Mouse (Mus musculus) liver, embryonic 14.5 days (tissue): ENCODE data around the gene Rnaseh2c. TPM values are rescaled to one million over a fixed set of nuclear protein-coding genes. Genes with fewer than 3 reads are reported as not detected.

Source experiments
- ATAC-seq: fragments of 200-750 bp; cut with Nextera tagmentation; 2 replicates; pipeline ENCODE4 v1.8.0; 2017; ENCODE audit warnings: moderate number of reproducible peaks, mild to moderate bottlenecking, moderate library complexity; ENCODE audit not compliant: insufficient read depth
- DNase-seq, 3 experiments: peaks; one replicate each; pipeline ENCODE4 v3.0.0-alpha.2; 2012 to 2013; ENCODE audit warnings: low read depth in 3 of 3, low spot score in 3 of 3
- H3K27ac ChIP-seq: fragments of 300-500 bp; sonication (generic); 2 replicates; pipeline ENCODE4 v1.5.1; 2014; ENCODE audit warnings: moderate library complexity, mild to moderate bottlenecking, control low read depth, inconsistent platforms
- H3K27me3 ChIP-seq: fragments of 300-500 bp; sonication (generic); 2 replicates; pipeline ENCODE4 v1.6.1; 2014; ENCODE audit warnings: mild to moderate bottlenecking, low read length, moderate library complexity; ENCODE audit not compliant: control insufficient read depth, insufficient read depth
- H3K36me3 ChIP-seq: fragments of 300-500 bp; sonication (generic); replicated peaks from 2 replicates; pipeline ENCODE4 v1.6.1; 2014; ENCODE audit warnings: low read depth; ENCODE audit not compliant: control insufficient read depth, insufficient read depth
- H3K4me1 ChIP-seq, 2 experiments: fragments of 200-500 bp in 1 of 2; fragments of 300-500 bp in 1 of 2; sonication (generic) in 1 of 2; replicated peaks; 2 replicates each; pipeline ENCODE4 v1.6.1; 2012 to 2014; ENCODE audit warnings: antibody characterized with exemption in 1 of 2, inconsistent platforms in 1 of 2, low read length in 1 of 2; ENCODE audit not compliant: control insufficient read depth in 2 of 2, insufficient read depth in 2 of 2
- H3K4me2 ChIP-seq: fragments of 300-500 bp; sonication (generic); 2 replicates; pipeline ENCODE4 v1.6.1; 2014; ENCODE audit warnings: low read depth, mild to moderate bottlenecking, control low read depth, moderate library complexity
- H3K4me3 ChIP-seq, 2 experiments: fragments of 200-500 bp in 1 of 2; fragments of 300-500 bp in 1 of 2; sonication (generic) in 1 of 2; 2 replicates each; pipeline ENCODE4 v1.5.1; 2012 to 2014; ENCODE audit warnings: low read depth in 2 of 2, low read length in 2 of 2, mild to moderate bottlenecking in 2 of 2, control low read depth in 1 of 2, inconsistent platforms in 1 of 2, moderate library complexity in 1 of 2; ENCODE audit not compliant: insufficient read depth in 1 of 2
- H3K9ac ChIP-seq: fragments of 300-500 bp; sonication (generic); replicated peaks from 2 replicates; pipeline ENCODE4 v1.6.1; 2014; ENCODE audit warnings: mild to moderate bottlenecking, control low read depth, moderate library complexity
- H3K9me3 ChIP-seq: fragments of 300-500 bp; sonication (generic); 2 replicates; pipeline ENCODE4 v1.6.1; 2016; ENCODE audit warnings: low read length, mixed read lengths; ENCODE audit not compliant: control insufficient read depth
- CTCF ChIP-seq: IDR thresholded peaks from 2 replicates; pipeline ENCODE4 v1.5.1; 2016; ENCODE audit warnings: antibody characterized with exemption, low read depth, control low read depth
- EP300 ChIP-seq: IDR thresholded peaks from 2 replicates; pipeline ENCODE4 v1.6.1; 2016; ENCODE audit warnings: antibody characterized with exemption, low read depth
- WGBS: fragments of 180-500 bp; shearing (Covaris S2); extraction: QIAGEN DNeasy Blood & Tissue Kit; methylation state at CpG from one replicate; pipeline ENCODE4 v1.1.7; 2014; ENCODE audit not compliant: insufficient replicate concordance; 5-methylcytosine and 5-hydroxymethylcytosine counted together
- polyA plus RNA-seq, 2 experiments: library from polyadenylated mRNA; depleted of rRNA in 1 of 2; stranded (reverse) in 1 of 2; unstranded in 1 of 2; fragments of >200 nt; fragmentation: Nextera tagmentation in 1 of 2; extraction: Ambion mirVana in 1 of 2; gene quantifications; 2 replicates each; pipeline versions ENCODE4 v1.2.1 to v1.2.3; 2012 to 2014

Gene Rnaseh2c
- polyA plus RNA-seq, 2 experiments = 87.7 to 129 TPM

- Histone ChIP-seq H3K27me3 (peaks cover 57% of the 10 kb centered on the region), H3K9me3 (no peaks in the 10 kb centered on the region), H3K4me3 (no peak overlapping the region), H3K9ac (no peak overlapping the region), H3K27ac (no peak overlapping the region), H3K36me3 (no peaks in the 10 kb centered on the region), H3K4me2 (no peak overlapping the region), H3K4me1 (no peaks in the 10 kb centered on the region)
- no peak for DNase-seq
- 22% methylated on average over 8 of the region's 8 CpGs for WGBS
- TF ChIP-seq CTCF (no peak), EP300 (no peak)
- no peak for ATAC-seq
These were observed 42.4 kb upstream of the Rnaseh2c start for GRCm38 (mm10) chr19:5559229-5559628.

- Histone ChIP-seq H3K4me1 (no peaks in the 10 kb centered on the region), H3K4me2 (peak overlapping the region; percentile 42), H3K27ac (no peak overlapping the region), H3K9me3 (no peaks in the 10 kb centered on the region), H3K36me3 (no peaks in the 10 kb centered on the region), H3K4me3 (peak overlapping the region in 1 of 2 experiments; percentile 32; a peak in 2 of 4 replicates), H3K27me3 (peaks cover 57% of the 10 kb centered on the region), H3K9ac (no peak overlapping the region)
- no peak for ATAC-seq
- no peak for DNase-seq
- TF ChIP-seq EP300 = no peak
- no peak for TF ChIP-seq CTCF
- WGBS = 2% methylated on average over 69 of the region's 69 CpGs
These were observed 41.8 kb upstream of the Rnaseh2c start for GRCm38 (mm10) chr19:5559631-5560456.

GRCm38 (mm10) chr19:5560457-5561041, 41.1 kb upstream of the Rnaseh2c start, which contains the start of gene Ovol1:
Ovol1 (minus strand) TSS chr19:5560646.
- peak within 1 kb of the TSS; percentile 42 for H3K4me2 ChIP-seq
- no peak within 1 kb of the TSS for H3K27ac ChIP-seq
- no peaks in the 10 kb centered on the region for H3K36me3 ChIP-seq
- no peak for DNase-seq
- no peaks in the 10 kb centered on the region for H3K9me3 ChIP-seq
- H3K4me3 ChIP-seq = peak within 1 kb of the TSS in 1 of 2 experiments; percentile 32; a peak in 2 of 4 replicates
- H3K27me3 ChIP-seq = peaks cover 57% of the 10 kb centered on the region
- WGBS = 2% methylated on average over 57 of the region's 57 CpGs
- no peak within 1 kb of the TSS for H3K9ac ChIP-seq
- TF ChIP-seq EP300 (no peak), CTCF (no peak)
- H3K4me1 ChIP-seq = no peaks in the 10 kb centered on the region
- ATAC-seq = no peak

- 31% methylated on average over 10 of the region's 10 CpGs for WGBS
- no peak overlapping the region for H3K4me3 ChIP-seq
- H3K4me1 ChIP-seq = no peaks in the 10 kb centered on the region
- no peak overlapping the region for H3K4me2 ChIP-seq
- H3K9me3 ChIP-seq = no peaks in the 10 kb centered on the region
- no peaks in the 10 kb centered on the region for H3K36me3 ChIP-seq
- DNase-seq (no peak), ATAC-seq (no peak)
- H3K27ac ChIP-seq = no peak overlapping the region
- peaks cover 57% of the 10 kb centered on the region for H3K27me3 ChIP-seq
- no peak overlapping the region for H3K9ac ChIP-seq
- TF ChIP-seq EP300 (no peak), CTCF (no peak)
These were observed 40.4 kb upstream of the Rnaseh2c start for GRCm38 (mm10) chr19:5561252-5561790.

- Histone ChIP-seq H3K9ac (no peak overlapping the region), H3K4me2 (no peak overlapping the region), H3K36me3 (no peaks in the 10 kb centered on the region), H3K9me3 (no peaks in the 10 kb centered on the region), H3K4me3 (no peak overlapping the region), H3K27ac (no peak overlapping the region), H3K4me1 (peaks cover under 1% of the 10 kb centered on the region in 2 experiments), H3K27me3 (peaks cover 57% of the 10 kb centered on the region)
- WGBS = 27% methylated on average over 3 of the region's 3 CpGs
- DNase-seq (no peak), ATAC-seq (no peak)
- TF ChIP-seq CTCF (no peak), EP300 (no peak)
These were observed 39.8 kb upstream of the Rnaseh2c start for GRCm38 (mm10) chr19:5561886-5562285.
